8 mouse cellular contexts compared by ENCODE assay signal in the genomic region with DNA sequence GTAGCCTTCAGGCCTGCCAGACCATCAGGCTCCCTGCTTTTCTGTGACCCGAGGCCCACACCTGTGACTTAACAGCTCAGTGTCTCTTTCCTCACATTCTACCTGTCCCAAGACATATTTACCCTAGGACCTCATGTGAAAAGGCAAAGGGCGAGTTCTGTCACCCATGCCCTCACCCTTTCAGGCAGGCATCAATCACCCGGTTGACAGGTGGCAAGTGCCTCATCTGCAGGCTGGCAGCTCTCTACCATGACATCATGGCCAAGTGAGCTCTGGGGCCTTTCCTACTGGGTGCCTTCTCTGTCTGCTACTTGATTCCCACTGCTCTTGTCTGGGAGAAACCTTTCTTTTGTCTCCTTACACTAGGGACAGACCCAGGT.
DNase-seq lines count a peak whose midpoint lies in the region; ATAC-seq and TF ChIP-seq lines count a peak whose summit lies in the region.

No protein-coding gene starts in this region.

- no peaks in the 10 kb centered on the region for H3K27me3 ChIP-seq in kidney, adult 2 months (replicated peaks; ENCODE audit: control insufficient read depth, insufficient read depth, low read length)
- H3K27me3 ChIP-seq in limb, embryonic 12.5 days = no peaks in the 10 kb centered on the region

- H3K9me3 ChIP-seq in limb, embryonic 12.5 days = no peaks in the 10 kb centered on the region

- no peak for ATAC-seq in limb, embryonic 12.5 days (ENCODE audit: insufficient number of reproducible peaks, insufficient read depth, low FRiP score, low TSS enrichment, low read depth)
- ATAC-seq in frontal cortex, adult (ENCODE audit: low TSS enrichment) = no peak

- TF ChIP-seq POLR2A in kidney, adult 2 months (IDR thresholded peaks at IDR 0.05; ENCODE audit: low read depth, low read length) = no peak
- TF ChIP-seq POLR2A in cortical plate, adult 2 months (IDR thresholded peaks at IDR 0.05; ENCODE audit: extremely low read depth, insufficient read depth, low read length) = no peak

- no peak overlapping the region for H3K4me2 ChIP-seq in limb, embryonic 12.5 days

- peaks cover 27% of the 10 kb centered on the region; the same call in 1 of the 2 replicates for H3K4me1 ChIP-seq in kidney, adult 2 months (ENCODE audit: control insufficient read depth, insufficient read depth, low read length)
- H3K4me1 ChIP-seq in cortical plate, adult 2 months (ENCODE audit: control insufficient read depth, insufficient read depth, low read length) = peaks cover 1% of the 10 kb centered on the region; the same call in 1 of the 2 replicates
- H3K4me1 ChIP-seq in limb, embryonic 12.5 days (replicated peaks) = peaks cover 10% of the 10 kb centered on the region; the same call in 1 of the 2 replicates

- WGBS in kidney, adult 2 months = 51% methylated on average over 3 of the region's 3 CpGs
- WGBS in limb, embryonic 12.5 days = 71% methylated on average over 3 of the region's 3 CpGs

- peak overlapping the region; percentile 80 for H3K27ac ChIP-seq in kidney, adult 2 months (ENCODE audit: insufficient read depth, low read depth, low read length)
- H3K27ac ChIP-seq in cortical plate, adult 2 months (ENCODE audit: insufficient read depth, low read length) = peak overlapping the region; percentile 86
- peak overlapping the region; percentile 79 for H3K27ac ChIP-seq in limb, embryonic 12.5 days

- no peak for TF ChIP-seq CTCF in kidney, adult 2 months (conservative IDR thresholded peaks at IDR 0.05; ENCODE audit: insufficient read depth, insufficient read length, low read depth, low read length)
- no peak for TF ChIP-seq CTCF in cortical plate, adult 2 months (IDR thresholded peaks at IDR 0.05; ENCODE audit: extremely low read depth, insufficient read depth, low read length)

- DNase-seq in kidney, adult 2 months = no peak
- no peak for DNase-seq in kidney, postnatal 10 days
- DNase-seq in CD4-positive, CD25-positive, alpha-beta regulatory T cell, adult 2 months (ENCODE audit: low read depth, low spot score) = peak; percentile 27
- no peak for DNase-seq in embryo, embryonic 11 days
- no peak for DNase-seq in ovary, postnatal 10 days (ENCODE audit: low spot score)

- no peak overlapping the region for H3K4me3 ChIP-seq in kidney, adult 2 months (ENCODE audit: insufficient read depth, low read depth, low read length)
- H3K4me3 ChIP-seq in cortical plate, adult 2 months (ENCODE audit: insufficient read depth, low read length) = no peak overlapping the region
- no peak overlapping the region for H3K4me3 ChIP-seq in limb, embryonic 12.5 days (replicated peaks)

- H3K36me3 ChIP-seq in kidney, adult 2 months (ENCODE audit: control insufficient read depth, insufficient read depth, low read length) = no peaks in the 10 kb centered on the region
- H3K36me3 ChIP-seq in limb, embryonic 12.5 days = no peaks in the 10 kb centered on the region

- H3K9ac ChIP-seq in limb, embryonic 12.5 days (replicated peaks) = no peak overlapping the region
